Mouse (Mus musculus) forebrain, postnatal 0 days (tissue): Measurements from ENCODE around the gene Smarcd3. TPM values are rescaled to one million over a fixed set of nuclear protein-coding genes. Genes with fewer than 3 reads are reported as not detected.

ENCODE experiments used
- ATAC-seq: fragments of 200-750 bp; cut with Nextera tagmentation; 2 replicates; pipeline ENCODE4 v1.8.0; 2017; ENCODE audit warnings: mild to moderate bottlenecking, moderate library complexity
- DNase-seq: peaks from one replicate; pipeline ENCODE4 v3.0.0-alpha.2; 2015
- H3K27ac ChIP-seq: fragments of 300-500 bp; sonication (generic); 2 replicates; pipeline ENCODE4 v1.5.1; 2014; ENCODE audit warnings: low read depth, mild to moderate bottlenecking, antibody characterized with exemption, low read length, moderate library complexity, mixed read lengths
- H3K27me3 ChIP-seq: fragments of 300-500 bp; sonication (generic); 2 replicates; pipeline ENCODE4 v1.6.1; 2014; ENCODE audit warnings: mild to moderate bottlenecking, low read length, mixed read lengths; ENCODE audit not compliant: insufficient read depth
- H3K36me3 ChIP-seq: fragments of 300-500 bp; sonication (generic); 2 replicates; pipeline ENCODE4 v1.6.1; 2014; ENCODE audit warnings: mild to moderate bottlenecking, moderate library complexity; ENCODE audit not compliant: insufficient read depth
- H3K4me1 ChIP-seq: fragments of 300-500 bp; sonication (generic); 2 replicates; pipeline ENCODE4 v1.6.1; 2014; ENCODE audit warnings: antibody characterized with exemption; ENCODE audit not compliant: insufficient read depth
- H3K4me2 ChIP-seq: fragments of 300-500 bp; sonication (generic); 2 replicates; pipeline ENCODE4 v1.6.1; 2014; ENCODE audit warnings: low read depth, mild to moderate bottlenecking, moderate library complexity
- H3K4me3 ChIP-seq: fragments of 300-500 bp; sonication (generic); 2 replicates; pipeline ENCODE4 v1.5.1; 2014; ENCODE audit warnings: low read depth, low read length, mixed read lengths
- H3K9ac ChIP-seq: fragments of 300-500 bp; sonication (generic); 2 replicates; pipeline ENCODE4 v1.6.1; 2014; ENCODE audit warnings: mild to moderate bottlenecking
- H3K9me3 ChIP-seq: fragments of 300-500 bp; sonication (generic); 2 replicates; pipeline ENCODE4 v1.6.1; 2016; ENCODE audit warnings: low read length
- CTCF ChIP-seq: sonication (generic); IDR thresholded peaks from 2 replicates; pipeline ENCODE4 v1.5.1; 2016; ENCODE audit warnings: antibody characterized with exemption, control low read depth, low read depth
- WGBS: fragments of 180-500 bp; shearing (Covaris S2); extraction: QIAGEN DNeasy Blood & Tissue Kit; methylation state at CpG from one replicate; pipeline ENCODE4 v1.1.7; 2014; 5-methylcytosine and 5-hydroxymethylcytosine counted together
- polyA plus RNA-seq: library from polyadenylated mRNA; unstranded; fragments of >200 nt; fragmentation: Nextera tagmentation; extraction: Ambion mirVana; gene quantifications from 2 replicates; pipeline ENCODE4 v1.2.1, GENCODE M21; 2015
- total RNA-seq: library from RNA; depleted of rRNA; stranded (reverse); fragments of >200 nt; gene quantifications from 2 replicates; pipeline ENCODE4 v1.2.3, GENCODE M21; 2014

The Smarcd3 gene
- total and polyA plus RNA-seq, 2 experiments from 2014 or later = 168 to 272 TPM

DNA sequence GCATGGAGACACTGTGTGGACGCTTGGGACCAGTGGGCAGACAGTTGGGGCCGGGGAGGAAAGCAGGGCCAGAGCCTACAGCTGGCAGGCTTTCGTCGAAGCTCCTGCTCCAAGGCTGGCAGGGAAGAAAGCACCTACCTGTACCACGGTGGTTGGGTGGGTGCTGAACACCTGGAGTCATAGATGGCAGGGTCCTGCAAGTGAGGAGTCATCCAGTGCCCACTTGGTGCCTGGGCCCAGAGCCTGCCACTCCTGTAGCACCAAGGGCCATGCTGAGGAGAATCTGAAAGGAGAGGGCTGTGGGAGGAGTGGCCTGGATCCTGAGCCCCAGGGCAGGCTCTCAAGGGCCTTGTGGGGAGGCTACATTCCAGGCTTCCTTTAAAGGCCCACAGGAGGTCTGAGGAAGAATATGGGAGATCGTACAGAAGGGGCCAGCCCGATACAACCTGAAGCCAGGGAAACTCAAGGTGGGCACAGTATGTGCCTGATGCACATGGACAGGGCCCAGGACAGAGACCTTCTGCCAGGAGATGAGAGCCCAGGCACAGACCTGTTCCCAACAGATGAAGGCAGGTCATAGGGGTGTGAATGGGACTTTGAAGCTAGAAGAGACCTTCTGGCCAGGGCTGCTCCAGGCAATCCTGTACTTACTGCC is 1.7 kb downstream of the Smarcd3 start:
- no peak overlapping the region for H3K27ac ChIP-seq
- H3K4me1 ChIP-seq = peaks cover 28% of the 10 kb centered on the region
- DNase-seq (no peak), ATAC-seq (no peak)
- no peak overlapping the region for H3K4me3 ChIP-seq
- TF ChIP-seq CTCF = no peak
- H3K36me3 ChIP-seq = no peaks in the 10 kb centered on the region
- no peaks in the 10 kb centered on the region for H3K27me3 ChIP-seq
- H3K9me3 ChIP-seq = no peaks in the 10 kb centered on the region
- WGBS = 75% methylated on average over 7 of the region's 7 CpGs
- H3K9ac ChIP-seq = 0 out of 2 replicates have a peak overlapping the region, but pooled peaks have one; percentile 10
- H3K4me2 ChIP-seq = 0 out of 2 replicates have a peak overlapping the region, but pooled peaks have one; percentile 61

DNA sequence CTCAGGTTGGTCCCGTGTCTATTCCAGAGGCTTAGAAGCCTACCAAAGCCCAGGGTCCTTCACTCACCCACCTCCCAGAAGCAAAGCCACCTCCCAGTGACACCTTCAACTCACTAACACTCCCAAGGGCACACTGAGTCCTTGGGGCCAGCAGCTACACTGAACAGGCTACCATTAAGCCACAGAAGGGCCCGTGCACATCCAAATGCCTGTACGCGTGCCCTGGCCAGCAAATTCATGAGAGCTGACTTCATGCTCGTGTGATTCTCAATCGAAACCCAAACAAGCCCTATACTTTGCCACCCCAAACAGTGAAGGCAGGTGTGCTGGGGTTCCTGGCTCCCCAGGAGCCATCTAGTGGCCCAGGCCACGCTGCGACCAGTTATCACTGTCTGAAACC is 3.6 kb downstream of the Smarcd3 start:
- no peaks in the 10 kb centered on the region for H3K9me3 ChIP-seq
- no peaks in the 10 kb centered on the region for H3K27me3 ChIP-seq
- H3K4me2 ChIP-seq = no peak overlapping the region
- TF ChIP-seq CTCF = no peak
- no peak overlapping the region for H3K4me3 ChIP-seq
- no peak overlapping the region for H3K9ac ChIP-seq
- H3K4me1 ChIP-seq = peaks cover 28% of the 10 kb centered on the region
- DNase-seq (no peak), ATAC-seq (no peak)
- H3K36me3 ChIP-seq = no peaks in the 10 kb centered on the region; the same call in 1 of the 2 replicates
- 69% methylated on average over 8 of the region's 8 CpGs for WGBS
- no peak overlapping the region for H3K27ac ChIP-seq

DNA sequence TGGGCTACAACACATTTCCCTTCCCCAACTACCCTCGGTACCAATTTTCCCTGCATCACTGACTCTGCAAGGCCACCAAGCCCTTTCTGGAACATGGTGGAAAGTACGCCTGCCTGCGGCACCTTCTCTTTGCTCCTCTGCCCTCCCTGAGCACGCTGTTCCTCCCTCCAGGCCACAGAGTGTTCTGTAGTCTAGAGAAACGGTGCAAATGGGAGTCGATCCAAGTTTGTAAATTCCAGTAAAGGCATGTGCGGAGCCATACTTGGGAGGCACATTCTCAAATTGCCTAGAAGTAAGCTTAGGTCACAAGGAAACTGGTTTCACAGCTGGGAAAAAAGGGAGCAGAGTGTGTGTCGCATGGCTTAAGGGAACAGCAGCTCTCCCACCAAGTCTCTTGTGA is 4.1 kb downstream of the Smarcd3 start:
- no peak overlapping the region for H3K4me3 ChIP-seq
- no peak overlapping the region for H3K4me2 ChIP-seq
- DNase-seq = no peak
- no peak overlapping the region for H3K27ac ChIP-seq
- H3K36me3 ChIP-seq = no peaks in the 10 kb centered on the region; the same call in 1 of the 2 replicates
- H3K9me3 ChIP-seq = no peaks in the 10 kb centered on the region
- H3K27me3 ChIP-seq = no peaks in the 10 kb centered on the region
- 65% methylated on average over 8 of the region's 8 CpGs for WGBS
- no peak for ATAC-seq
- no peak overlapping the region for H3K9ac ChIP-seq
- TF ChIP-seq CTCF = no peak
- peaks cover 28% of the 10 kb centered on the region for H3K4me1 ChIP-seq

DNA sequence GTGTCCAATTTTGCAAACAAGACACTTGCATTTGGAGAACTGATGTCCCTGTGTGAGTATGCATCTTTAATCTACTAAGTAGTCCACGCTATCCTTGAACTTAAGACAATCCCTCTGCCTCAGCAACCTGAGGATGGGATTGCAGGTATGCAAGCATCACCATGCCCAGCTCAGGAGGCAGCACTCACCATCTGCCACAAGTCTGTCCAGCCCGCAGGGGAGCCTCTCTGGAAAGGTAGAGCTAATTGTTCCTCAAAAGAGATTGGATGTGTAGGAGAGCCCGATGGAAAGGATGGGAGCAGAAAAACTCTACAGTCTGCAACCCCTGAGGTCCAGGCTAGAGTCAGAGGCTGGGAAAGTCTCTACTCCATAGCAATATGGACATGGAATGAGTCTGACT is 5.3 kb downstream of the Smarcd3 start:
- WGBS = 79% methylated on average over 3 of the region's 3 CpGs
- Histone ChIP-seq H3K9ac (no peak overlapping the region), H3K27me3 (no peaks in the 10 kb centered on the region), H3K4me2 (no peak overlapping the region), H3K9me3 (no peaks in the 10 kb centered on the region), H3K4me1 (peaks cover 23% of the 10 kb centered on the region), H3K36me3 (no peaks in the 10 kb centered on the region; the same call in 1 of the 2 replicates), H3K4me3 (no peak overlapping the region), H3K27ac (no peak overlapping the region)
- TF ChIP-seq CTCF = no peak
- DNase-seq (no peak), ATAC-seq (no peak)

DNA sequence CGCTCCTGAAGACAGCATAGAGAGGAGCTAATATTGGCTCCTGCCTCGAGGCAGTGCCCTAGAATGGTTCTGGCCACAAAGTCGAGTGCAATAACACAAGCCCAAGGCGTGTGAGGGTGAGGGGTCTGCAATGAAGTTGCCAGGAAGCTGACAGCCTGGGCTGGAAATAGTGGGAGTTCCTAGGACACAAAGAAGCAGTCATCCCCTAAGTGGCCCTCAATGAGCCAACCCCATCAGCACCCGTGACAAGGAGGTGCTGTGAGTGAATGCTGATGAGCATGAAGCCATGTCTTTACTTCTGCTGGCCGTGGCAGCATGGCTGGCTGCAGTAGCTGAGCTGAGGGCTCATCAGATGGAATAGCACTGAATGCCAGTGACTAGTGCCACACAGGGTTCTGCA is 9.1 kb downstream of the Smarcd3 start:
- Histone ChIP-seq H3K4me2 (no peak overlapping the region), H3K4me3 (no peak overlapping the region), H3K36me3 (no peaks in the 10 kb centered on the region; the same call in 1 of the 2 replicates), H3K9ac (no peak overlapping the region), H3K9me3 (no peaks in the 10 kb centered on the region), H3K27me3 (no peaks in the 10 kb centered on the region), H3K4me1 (peaks cover 8% of the 10 kb centered on the region), H3K27ac (no peak overlapping the region)
- DNase-seq = no peak
- peak; percentile 40; the same call in 1 of the 2 replicates for ATAC-seq
- no peak for TF ChIP-seq CTCF
- WGBS = 58% methylated on average over 6 of the region's 6 CpGs

DNA sequence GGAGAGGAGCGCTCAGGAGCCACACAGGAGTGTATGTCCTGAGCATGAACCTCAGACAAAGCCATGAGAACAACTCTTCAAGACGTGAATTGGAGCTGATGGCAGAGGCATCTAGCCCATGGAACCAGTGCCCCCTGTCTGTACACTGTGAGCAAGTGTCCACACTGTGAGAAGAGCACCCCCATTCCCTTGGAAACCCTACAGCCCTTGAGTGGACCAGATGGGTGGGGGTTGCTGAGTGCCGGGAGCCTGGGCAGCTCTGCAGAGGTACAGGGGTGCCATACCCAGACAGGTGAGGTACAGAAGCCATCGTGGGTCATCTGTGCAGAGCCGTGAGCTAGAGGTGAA is 11.9 kb downstream of the Smarcd3 start:
- ATAC-seq (peak; percentile 41), DNase-seq (no peak)
- no peak overlapping the region for H3K27ac ChIP-seq
- H3K4me2 ChIP-seq = no peak overlapping the region
- H3K27me3 ChIP-seq = no peaks in the 10 kb centered on the region
- no peak overlapping the region for H3K4me3 ChIP-seq
- peaks cover 5% of the 10 kb centered on the region; the same call in 1 of the 2 replicates for H3K4me1 ChIP-seq
- no peak overlapping the region for H3K9ac ChIP-seq
- WGBS = 59% methylated on average over 5 of the region's 5 CpGs
- no peaks in the 10 kb centered on the region for H3K9me3 ChIP-seq
- H3K36me3 ChIP-seq = peaks cover 4% of the 10 kb centered on the region; the same call in 1 of the 2 replicates
- 0 out of 2 replicates have a peak, but pooled peaks have one; percentile 33 for TF ChIP-seq CTCF
